Mouse (Mus musculus) brain, embryonic 14.5 days (tissue): Measurements from ENCODE around the gene Nudt7.

Source experiments
- CTCF ChIP-seq: fragments of 200-500 bp; IDR thresholded peaks from 2 replicates; pipeline ENCODE4 v1.5.1; 2012; ENCODE audit warnings: inconsistent platforms, mild to moderate bottlenecking, moderate library complexity, borderline replicate concordance; ENCODE audit not compliant: insufficient read depth, insufficient read length; ENCODE audit errors: extremely low read depth
- POLR2A ChIP-seq: fragments of 200-500 bp; IDR thresholded peaks from 2 replicates; pipeline ENCODE4 v1.6.1; 2012; ENCODE audit warnings: mild to moderate bottlenecking, inconsistent platforms, borderline replicate concordance; ENCODE audit not compliant: poor library complexity, insufficient read depth, insufficient read length, severe bottlenecking; ENCODE audit errors: extremely low read depth

DNA sequence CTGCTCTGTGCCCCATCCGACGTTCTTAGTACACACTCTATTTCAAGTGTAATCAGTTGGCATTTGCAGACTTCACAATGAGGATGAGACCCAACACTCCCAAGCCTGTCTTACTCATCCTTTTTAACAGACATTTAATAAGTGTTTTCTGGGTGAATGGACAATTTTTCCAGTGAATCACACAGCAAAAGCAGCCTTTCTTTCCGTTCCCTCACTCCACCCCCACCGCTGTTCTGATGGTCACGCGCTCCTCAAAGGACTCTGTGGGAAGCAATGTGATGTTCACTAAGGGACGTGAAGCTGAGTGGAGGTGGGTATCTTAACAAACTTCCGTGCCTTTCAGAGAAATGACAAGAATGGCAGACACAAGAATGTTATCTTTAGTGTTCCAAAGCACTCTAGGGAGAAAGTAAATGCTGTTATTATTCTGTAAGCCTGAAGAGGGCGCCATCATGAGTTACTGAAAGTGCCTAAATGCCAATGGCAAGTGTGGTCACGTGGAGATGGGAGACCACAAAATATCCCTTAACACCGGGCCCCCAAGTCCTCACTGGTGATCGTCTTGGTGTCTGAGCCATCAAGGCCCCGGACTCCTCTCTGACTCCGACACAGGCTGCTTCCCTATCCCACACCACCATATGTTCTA, 32.7 kb upstream of the Nudt7 start:
- TF ChIP-seq CTCF = no peak
- TF ChIP-seq POLR2A = no peak
